Mouse (Mus musculus) embryonic facial prominence, embryonic 13.5 days (tissue): ENCODE results near the gene Brpf3. TPM values are rescaled to one million over a fixed set of nuclear protein-coding genes. Genes with fewer than 3 reads are reported as not detected.
"Not testable (repeated sequence)": the region's sequence is repeated elsewhere in the genome, so short reads cannot be mapped to it uniquely, and the experiment has no call there.

Experiments used
- ATAC-seq: fragments of 200-750 bp; cut with Nextera tagmentation; 2 replicates; pipeline ENCODE4 v1.8.0; 2017; ENCODE audit warnings: low read depth; ENCODE audit not compliant: insufficient number of reproducible peaks, insufficient read depth, low FRiP score, low TSS enrichment
- H3K27ac ChIP-seq: fragments of 300-500 bp; sonication (generic); 2 replicates; pipeline ENCODE4 v1.5.1; 2015; ENCODE audit warnings: moderate library complexity, mild to moderate bottlenecking, inconsistent platforms
- H3K27me3 ChIP-seq: fragments of 300-500 bp; sonication (generic); 2 replicates; pipeline ENCODE4 v1.6.1; 2015; ENCODE audit warnings: mild to moderate bottlenecking, inconsistent platforms
- H3K36me3 ChIP-seq: fragments of 300-500 bp; sonication (generic); 2 replicates; pipeline ENCODE4 v1.6.1; 2015; ENCODE audit warnings: mild to moderate bottlenecking, inconsistent platforms
- H3K4me1 ChIP-seq: fragments of 300-500 bp; sonication (generic); 2 replicates; pipeline ENCODE4 v1.6.1; 2015; ENCODE audit warnings: inconsistent platforms
- H3K4me2 ChIP-seq: fragments of 300-500 bp; sonication (generic); 2 replicates; pipeline ENCODE4 v1.6.1; 2015; ENCODE audit warnings: moderate library complexity, mild to moderate bottlenecking, inconsistent platforms
- H3K4me3 ChIP-seq: fragments of 300-500 bp; sonication (generic); 2 replicates; pipeline ENCODE4 v1.5.1; 2015; ENCODE audit warnings: mild to moderate bottlenecking, inconsistent platforms
- H3K9ac ChIP-seq: fragments of 300-500 bp; sonication (generic); 2 replicates; pipeline ENCODE4 v1.6.1; 2015; ENCODE audit warnings: mild to moderate bottlenecking, inconsistent platforms
- H3K9me3 ChIP-seq: fragments of 300-500 bp; sonication (generic); 2 replicates; pipeline ENCODE4 v1.6.1; 2016; ENCODE audit warnings: inconsistent platforms
- WGBS: fragments of 180-500 bp; shearing (Covaris S2); methylation state at CpG from one replicate; pipeline ENCODE4 v1.1.7; 2015; ENCODE audit warnings: mixed read lengths; 5-methylcytosine and 5-hydroxymethylcytosine counted together
- polyA plus RNA-seq: library from polyadenylated mRNA; unstranded; fragments of >200 nt; fragmentation: Nextera tagmentation; extraction: Ambion mirVana; gene quantifications from 2 replicates; pipeline ENCODE4 v1.2.1, GENCODE M21; 2015

Gene Brpf3
- 12.0 and 14.0 TPM in 2 replicates for polyA plus RNA-seq

DNA sequence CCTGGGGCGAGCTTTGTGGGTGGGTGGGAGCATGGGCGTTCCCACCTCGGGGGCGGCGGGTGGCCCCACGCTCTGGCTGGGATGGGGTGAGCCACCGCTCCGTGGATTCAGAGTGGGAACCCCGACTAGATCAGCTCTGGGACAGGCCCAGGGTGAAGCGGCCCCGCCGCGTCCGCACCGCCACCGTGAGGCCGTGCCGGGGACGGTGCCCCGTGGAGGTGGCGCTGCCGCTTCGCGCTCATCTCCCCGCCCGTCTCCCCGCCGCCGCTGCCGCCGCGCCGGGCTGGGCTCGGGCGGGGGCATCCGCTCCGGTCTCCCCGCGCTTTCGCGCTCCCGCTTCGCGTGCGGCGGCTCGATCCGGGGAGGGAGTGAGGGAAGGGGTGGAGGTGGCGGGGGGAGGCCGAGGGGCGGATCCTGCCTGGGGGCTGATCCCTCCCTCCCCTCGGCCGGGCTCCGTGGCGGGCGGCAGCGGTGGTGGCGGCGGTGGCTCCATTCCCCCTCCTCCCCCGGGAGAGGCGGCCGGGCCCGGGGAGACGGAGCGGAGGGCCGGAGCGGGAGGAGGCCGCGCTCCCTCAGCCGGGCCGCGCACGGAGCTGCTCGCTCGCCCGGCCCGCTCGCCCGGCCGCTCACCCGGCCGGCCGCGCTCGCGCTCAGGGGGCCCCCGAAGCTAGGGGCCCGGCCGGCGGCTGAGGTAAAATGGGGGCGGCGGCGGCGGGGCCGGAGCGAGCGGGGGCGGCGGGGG lies at the start of gene Brpf3:
Gene Brpf3 (plus strand): TSS at position 420 of the 742 bp plus-strand sequence.
- H3K4me1 ChIP-seq = peaks cover 25% of the 10 kb centered on the region
- H3K27ac ChIP-seq = peak within 1 kb of the TSS; percentile 99
- peak within 1 kb of the TSS; percentile 99 for H3K9ac ChIP-seq
- H3K9me3 ChIP-seq = no peaks in the 10 kb centered on the region
- WGBS = under 1% methylated on average over 35 of the region's 99 CpGs
- peak within 1 kb of the TSS; percentile 97 for H3K4me2 ChIP-seq
- peak; percentile 71 for ATAC-seq
- H3K36me3 ChIP-seq = peaks cover 6% of the 10 kb centered on the region
- H3K4me3 ChIP-seq = peak within 1 kb of the TSS; percentile 76
- H3K27me3 ChIP-seq = no peaks in the 10 kb centered on the region

DNA sequence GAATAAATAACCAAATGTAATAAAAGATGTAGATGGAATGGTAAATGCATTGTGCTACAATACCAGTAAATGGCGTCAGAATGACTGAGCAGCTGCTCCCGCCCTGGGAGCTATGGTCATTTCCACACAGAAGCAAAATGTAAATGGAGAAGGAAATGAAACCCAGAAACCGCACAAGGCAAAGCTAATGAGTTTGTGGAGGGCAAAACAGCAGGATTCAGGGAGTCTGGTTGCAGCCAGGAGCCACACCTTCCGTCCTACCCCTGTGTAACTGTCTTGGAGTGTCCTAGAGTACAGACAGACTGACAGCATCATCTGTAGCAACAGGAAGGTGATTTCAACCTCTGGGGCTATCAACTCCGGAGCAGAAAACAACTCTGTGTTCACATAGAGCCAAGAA lies 44.4 kb upstream of the Brpf3 start:
- Histone ChIP-seq H3K27me3 (no peaks in the 10 kb centered on the region), H3K9me3 (no peaks in the 10 kb centered on the region), H3K9ac (no peak overlapping the region), H3K36me3 (no peaks in the 10 kb centered on the region), H3K4me1 (peaks cover 4% of the 10 kb centered on the region; the same call in 1 of the 2 replicates), H3K4me3 (no peak overlapping the region), H3K27ac (no peak overlapping the region), H3K4me2 (no peak overlapping the region)
- WGBS = 47% methylated on average over 5 of the region's 5 CpGs
- no peak for ATAC-seq

GRCm38 (mm10) chr17:28757470-28757869 lies 43.4 kb upstream of the Brpf3 start:
- Histone ChIP-seq H3K4me3 (no peak overlapping the region), H3K9me3 (no peaks in the 10 kb centered on the region), H3K4me2 (no peak overlapping the region), H3K4me1 (peaks cover 4% of the 10 kb centered on the region; the same call in 1 of the 2 replicates), H3K36me3 (no peaks in the 10 kb centered on the region), H3K27me3 (no peaks in the 10 kb centered on the region), H3K27ac (no peak overlapping the region), H3K9ac (no peak overlapping the region)
- no peak for ATAC-seq
- 73% methylated on average over 2 of the region's 2 CpGs for WGBS

GRCm38 (mm10) chr17:28760736-28761312 lies 40.1 kb upstream of the Brpf3 start:
- Histone ChIP-seq H3K4me3 (no peak overlapping the region), H3K9ac (no peak overlapping the region), H3K36me3 (no peaks in the 10 kb centered on the region), H3K27ac (no peak overlapping the region), H3K9me3 (no peaks in the 10 kb centered on the region), H3K27me3 (no peaks in the 10 kb centered on the region), H3K4me2 (no peak overlapping the region), H3K4me1 (peaks cover 4% of the 10 kb centered on the region; the same call in 1 of the 2 replicates)
- no peak for ATAC-seq
- 63% methylated on average over 8 of the region's 8 CpGs for WGBS

DNA sequence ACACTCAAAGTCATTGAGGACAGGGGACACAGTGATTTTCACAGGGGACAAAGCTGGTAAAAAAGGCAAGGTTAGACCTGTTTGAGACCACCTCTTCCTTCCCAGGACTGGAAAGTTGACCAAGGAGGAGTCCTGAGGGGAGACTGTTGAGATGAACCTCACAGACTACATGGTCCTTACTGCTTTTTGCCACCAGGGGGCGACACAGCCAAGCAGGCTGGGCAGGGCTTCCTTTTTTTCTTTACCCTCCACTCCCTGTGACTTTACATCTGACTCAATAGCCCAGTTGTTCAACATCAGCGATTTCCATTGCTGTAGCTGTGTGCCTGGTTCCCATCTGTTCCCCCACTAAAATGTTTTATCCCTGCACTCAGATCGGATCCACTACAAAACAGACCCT lies 39.0 kb upstream of the Brpf3 start:
- no peaks in the 10 kb centered on the region for H3K9me3 ChIP-seq
- H3K4me3 ChIP-seq = no peak overlapping the region
- no peak overlapping the region for H3K9ac ChIP-seq
- no peaks in the 10 kb centered on the region for H3K4me1 ChIP-seq
- no peak overlapping the region for H3K4me2 ChIP-seq
- no peak for ATAC-seq
- WGBS = 8% methylated on average over 3 of the region's 3 CpGs
- H3K27me3 ChIP-seq = no peaks in the 10 kb centered on the region
- H3K27ac ChIP-seq = no peak overlapping the region
- H3K36me3 ChIP-seq = no peaks in the 10 kb centered on the region

DNA sequence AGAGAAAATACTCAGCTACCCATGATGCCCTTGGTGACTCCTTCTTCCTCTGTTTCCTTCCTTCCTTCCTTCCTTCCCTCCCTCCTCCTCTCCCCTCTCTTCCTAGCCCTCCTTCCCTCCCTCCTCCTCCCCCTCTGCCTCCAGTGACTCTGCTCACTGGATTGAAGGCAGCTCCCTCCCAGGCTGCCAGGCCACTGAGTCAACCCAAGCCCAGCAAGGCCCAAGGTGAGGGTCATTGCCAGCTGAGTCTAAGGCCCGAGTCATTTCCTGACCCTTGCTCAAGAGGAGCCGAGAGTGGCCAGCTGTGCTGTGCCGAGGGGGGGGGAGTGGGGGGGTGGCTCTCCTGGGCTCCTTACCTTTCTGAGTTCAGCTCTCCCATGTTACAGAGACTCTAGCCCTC lies 34.7 kb upstream of the Brpf3 start:
- no peaks in the 10 kb centered on the region for H3K36me3 ChIP-seq
- no peak for ATAC-seq
- 65% methylated on average over 3 of the region's 3 CpGs for WGBS
- H3K9ac ChIP-seq = no peak overlapping the region
- H3K9me3 ChIP-seq = no peaks in the 10 kb centered on the region
- H3K4me2 ChIP-seq = no peak overlapping the region
- H3K27ac ChIP-seq = no peak overlapping the region
- peaks cover 19% of the 10 kb centered on the region for H3K4me1 ChIP-seq
- peaks cover 33% of the 10 kb centered on the region for H3K27me3 ChIP-seq
- no peak overlapping the region for H3K4me3 ChIP-seq

GRCm38 (mm10) chr17:28766781-28767515 lies 33.9 kb upstream of the Brpf3 start:
- H3K36me3 ChIP-seq = no peaks in the 10 kb centered on the region
- H3K27me3 ChIP-seq = peaks cover 33% of the 10 kb centered on the region
- H3K4me3 ChIP-seq = no peak overlapping the region
- H3K9ac ChIP-seq = no peak overlapping the region
- peaks cover 19% of the 10 kb centered on the region for H3K4me1 ChIP-seq
- no peaks in the 10 kb centered on the region for H3K9me3 ChIP-seq
- 67% methylated on average over 11 of the region's 11 CpGs for WGBS
- H3K27ac ChIP-seq = no peak overlapping the region
- H3K4me2 ChIP-seq = no peak overlapping the region
- no peak for ATAC-seq

- Histone ChIP-seq H3K27me3 (peaks cover 33% of the 10 kb centered on the region), H3K9me3 (no peaks in the 10 kb centered on the region), H3K9ac (peak within 1 kb of the TSS; percentile 79), H3K4me3 (peak within 1 kb of the TSS; percentile 58), H3K36me3 (no peaks in the 10 kb centered on the region), H3K4me2 (peak within 1 kb of the TSS; percentile 88), H3K27ac (peak within 1 kb of the TSS; percentile 55; the same call in 1 of the 2 replicates), H3K4me1 (peaks cover 19% of the 10 kb centered on the region)
- WGBS = 2% methylated on average over 53 of the region's 58 CpGs
- ATAC-seq = 0 out of 2 replicates have a peak, but pooled peaks have one; percentile 32
Observed at GRCm38 (mm10) chr17:28769121-28769874, 31.6 kb upstream of the Brpf3 start, which contains the start of gene Mapk13. Gene Mapk13, plus strand, starts transcription at chr17:28769297.

DNA sequence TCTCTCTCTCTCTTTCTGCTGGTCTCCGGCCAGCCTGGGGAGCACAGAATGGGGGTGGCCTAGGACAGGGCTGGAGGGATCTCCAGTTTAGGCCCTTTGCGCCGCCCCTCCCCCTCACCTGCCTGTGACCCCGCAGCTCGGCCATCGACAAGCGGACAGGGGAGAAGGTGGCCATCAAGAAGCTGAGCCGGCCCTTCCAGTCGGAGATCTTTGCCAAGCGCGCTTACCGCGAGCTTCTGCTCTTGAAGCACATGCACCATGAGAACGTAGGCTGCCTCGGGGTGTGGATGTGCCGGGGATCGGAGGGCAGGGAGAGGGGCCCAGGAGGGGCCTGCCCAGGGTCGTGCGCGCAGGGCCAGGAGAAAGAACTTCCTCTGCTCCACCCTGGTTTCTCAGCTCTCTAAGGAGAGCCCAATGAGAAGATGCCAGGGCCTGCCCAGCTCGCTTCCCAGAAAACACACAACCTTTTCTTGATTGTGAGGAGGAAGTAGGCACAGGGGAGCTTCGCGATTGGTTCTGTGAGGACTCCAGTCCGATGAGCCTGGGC lies 30.9 kb upstream of the Brpf3 start:
- 6% methylated on average over 24 of the region's 24 CpGs for WGBS
- peak overlapping the region; percentile 58 for H3K4me3 ChIP-seq
- no peak for ATAC-seq
- peak overlapping the region; percentile 55; the same call in 1 of the 2 replicates for H3K27ac ChIP-seq
- H3K4me1 ChIP-seq = peaks cover 19% of the 10 kb centered on the region
- H3K9me3 ChIP-seq = no peaks in the 10 kb centered on the region
- peaks cover 33% of the 10 kb centered on the region for H3K27me3 ChIP-seq
- no peaks in the 10 kb centered on the region for H3K36me3 ChIP-seq
- peak overlapping the region; percentile 79 for H3K9ac ChIP-seq
- H3K4me2 ChIP-seq = peak overlapping the region; percentile 88

DNA sequence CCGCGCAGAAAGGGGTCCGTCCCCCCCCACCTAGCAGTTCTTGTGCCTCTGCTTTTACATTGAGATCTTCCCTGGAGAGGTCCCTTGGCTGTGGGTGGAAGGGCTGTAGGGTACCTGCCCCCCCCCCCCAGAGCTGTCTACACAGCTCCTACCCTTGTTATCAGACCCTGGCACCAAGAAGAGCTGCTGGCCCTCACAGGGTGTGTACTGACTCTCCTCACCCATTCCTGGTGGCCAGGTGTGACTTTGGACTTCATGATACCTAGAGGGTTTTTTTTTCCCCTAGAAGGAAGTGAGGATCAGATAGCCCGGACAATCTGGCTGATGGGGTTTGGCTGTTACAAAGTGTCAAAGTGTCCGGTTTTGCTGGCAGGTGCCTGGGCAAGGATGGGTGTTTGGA lies 29.6 kb upstream of the Brpf3 start:
- no peak overlapping the region for H3K27ac ChIP-seq
- H3K4me3 ChIP-seq = no peak overlapping the region
- H3K27me3 ChIP-seq = peaks cover 33% of the 10 kb centered on the region
- H3K9me3 ChIP-seq = no peaks in the 10 kb centered on the region
- ATAC-seq = no peak
- H3K4me1 ChIP-seq = peaks cover 19% of the 10 kb centered on the region
- H3K36me3 ChIP-seq = 0 out of 2 replicates have a peak, but pooled peaks cover 3% of the 10 kb centered on the region
- 92% methylated on average over 5 of the region's 5 CpGs for WGBS
- H3K4me2 ChIP-seq = no peak overlapping the region
- H3K9ac ChIP-seq = no peak overlapping the region

DNA sequence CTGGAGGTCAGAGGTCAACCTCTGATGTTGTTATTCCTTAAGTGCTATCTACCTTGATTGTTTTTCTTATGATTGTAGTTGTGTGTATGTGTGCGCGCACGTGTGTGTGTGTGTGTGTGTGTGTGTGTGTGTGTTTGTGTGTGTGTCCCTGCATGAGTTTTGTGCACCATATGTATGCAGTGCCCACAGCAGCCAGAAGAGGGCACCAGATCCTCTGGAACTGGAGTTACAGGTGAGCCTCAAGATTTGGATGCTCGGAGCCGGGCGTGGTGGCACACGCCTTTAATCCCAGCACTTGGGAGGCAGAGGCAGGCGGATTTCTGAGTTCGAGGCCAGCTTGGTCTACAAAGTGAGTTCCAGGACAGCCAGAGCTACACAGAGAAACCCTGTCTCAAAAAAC lies 26.6 kb upstream of the Brpf3 start:
- H3K4me3 ChIP-seq, H3K4me2 ChIP-seq, H3K27ac ChIP-seq, ATAC-seq, H3K9me3 ChIP-seq, H3K9ac ChIP-seq: not testable (repeated sequence)
- Histone ChIP-seq H3K4me1 (peaks cover 13% of the 10 kb centered on the region), H3K27me3 (peaks cover 18% of the 10 kb centered on the region), H3K36me3 (peaks cover 16% of the 10 kb centered on the region; the same call in 1 of the 2 replicates)
- 92% methylated on average over 9 of the region's 9 CpGs for WGBS
